Mouse (Mus musculus) adrenal gland, postnatal 36 days (tissue): ENCODE results near the gene Elobl. TPM values are rescaled to one million over a fixed set of nuclear protein-coding genes. Genes with fewer than 3 reads are reported as not detected.

Experiments used
- DNase-seq, 2 experiments: peaks; one replicate each; pipeline ENCODE4 v3.0.0; 2021; ENCODE audit warnings: mixed read lengths in 1 of 2
- total RNA-seq, 2 experiments: library from RNA; stranded (reverse); gene quantifications; 2 replicates each; pipeline ENCODE4 v1.2.3; 2021

Elobl gene
- total RNA-seq, 2 experiments from 2014 or later: not detected

DNA sequence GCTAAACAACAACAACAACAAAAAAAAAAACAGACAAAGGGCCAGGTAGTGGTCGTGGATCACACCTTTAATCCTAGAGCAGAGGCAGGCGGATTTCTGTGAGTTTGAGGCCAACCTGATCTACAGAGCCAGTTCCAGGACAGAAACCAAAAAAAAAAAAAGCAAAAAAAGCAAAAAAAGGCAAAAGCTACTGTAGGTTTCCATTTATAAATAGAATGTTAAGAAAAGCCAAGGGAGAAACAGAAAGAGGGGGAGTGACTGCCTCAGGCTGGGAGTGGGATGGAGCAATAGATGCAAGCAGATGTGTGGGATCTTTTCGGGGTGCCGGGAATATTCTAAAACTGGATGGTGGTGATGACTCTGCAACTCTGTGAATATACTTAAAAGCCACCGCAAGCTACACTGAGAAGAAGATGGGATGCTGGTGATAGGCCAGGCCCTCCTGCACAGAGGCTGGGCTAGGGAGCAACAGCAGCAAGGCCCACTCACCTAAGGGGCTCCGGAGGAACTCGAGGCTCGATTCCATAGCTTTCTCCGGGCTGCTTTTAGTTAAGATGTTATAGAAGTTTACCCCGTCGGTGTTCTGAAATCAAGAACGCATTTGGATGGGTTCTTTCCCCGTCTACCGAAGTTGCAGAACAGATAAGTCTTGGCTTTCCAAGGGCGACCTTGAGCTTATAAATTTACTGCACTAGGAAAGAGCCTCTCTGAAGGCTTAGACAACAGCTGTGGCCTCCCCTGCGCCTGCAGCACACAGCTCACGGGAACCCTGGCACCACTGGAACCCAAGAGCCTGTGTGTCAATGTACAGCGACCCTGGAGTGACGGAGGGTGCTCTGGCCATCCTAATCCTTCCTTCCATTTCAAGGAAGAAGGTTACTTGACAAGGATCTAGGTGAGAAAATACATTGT is 32.4 kb downstream of the Elobl start:
- DNase-seq: peak; percentile 49 to 67

DNA sequence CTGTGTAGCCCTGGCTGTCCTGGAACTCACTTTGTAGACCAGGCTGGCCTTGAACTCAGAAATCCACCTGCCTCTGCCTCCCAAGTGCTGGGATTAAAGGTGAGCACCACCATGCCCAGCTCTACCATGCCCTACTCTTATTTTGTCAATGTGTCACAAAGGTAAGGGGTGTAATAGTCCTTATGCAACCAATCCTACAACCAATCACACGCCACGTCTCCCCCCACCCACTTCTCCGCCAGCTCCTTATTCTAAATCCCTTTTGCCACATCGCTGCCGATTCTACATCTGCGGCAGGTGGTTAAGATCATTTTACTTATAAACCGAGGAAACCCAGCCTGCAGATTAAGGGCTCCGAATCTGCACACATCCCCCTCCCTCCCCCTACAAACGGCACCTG is 33.7 kb downstream of the Elobl start:
- no peak for DNase-seq

DNA sequence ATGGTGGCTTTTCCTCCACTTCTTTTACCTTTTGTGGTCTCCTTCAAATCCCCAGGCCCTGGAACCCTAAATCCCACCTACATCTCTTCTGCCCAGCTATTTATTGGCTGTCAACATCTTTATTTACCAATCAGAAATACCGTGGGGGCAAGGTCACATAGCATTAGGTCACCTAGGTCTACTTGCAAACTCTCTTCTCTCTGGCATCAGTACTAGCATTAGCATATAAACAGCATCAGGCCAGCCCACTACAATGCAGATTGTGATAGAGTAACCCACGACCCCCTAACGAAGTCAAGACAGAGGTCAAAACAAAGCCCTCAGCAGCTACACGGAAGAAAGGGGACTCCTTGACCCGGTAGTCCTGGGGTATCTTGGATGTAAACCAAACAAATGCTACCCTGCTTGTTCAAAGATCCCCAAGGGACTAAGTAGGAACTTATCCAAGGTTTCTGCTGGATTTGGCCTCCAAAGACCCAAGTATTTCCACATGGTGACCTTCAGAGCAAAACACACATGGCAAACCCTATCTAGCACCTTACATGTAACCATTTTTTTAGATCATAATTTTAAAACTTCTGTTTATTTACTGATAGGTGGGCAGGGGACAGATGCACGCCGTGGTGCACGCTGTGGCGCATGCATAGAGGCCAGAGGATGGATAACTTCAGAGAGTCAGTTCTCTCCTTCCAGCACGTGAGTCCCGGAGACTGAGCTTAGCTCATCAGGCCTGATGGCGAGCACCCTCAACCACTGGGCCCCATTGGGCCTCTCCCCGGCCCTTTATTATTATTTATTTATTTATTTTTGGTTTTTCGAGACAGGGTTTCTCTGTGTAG is 34.8 kb downstream of the Elobl start:
- DNase-seq: no peak

DNA sequence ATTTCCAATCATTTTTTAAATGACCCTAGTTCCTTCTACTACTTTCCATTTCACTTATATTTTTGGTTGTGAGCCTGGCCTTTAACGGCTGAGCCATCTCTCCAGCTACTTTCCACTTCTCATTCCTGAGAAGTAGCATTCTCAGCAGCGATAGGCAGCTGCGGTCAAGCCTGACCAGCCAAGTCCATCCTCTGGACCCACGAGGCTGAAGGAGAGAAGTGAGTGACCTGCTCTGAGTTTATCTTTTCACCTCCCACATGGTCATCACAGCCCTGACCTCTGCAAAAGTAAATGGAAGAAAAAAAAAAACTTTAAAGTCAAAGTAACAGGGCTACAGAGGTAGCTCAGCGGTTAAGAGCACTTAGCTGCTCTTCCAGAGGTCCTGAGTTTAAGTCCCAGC is 40.2 kb downstream of the Elobl start:
- no peak for DNase-seq

Other genes starting within 250 kb of the Elobl start
- gene Msi2, start 248.4 kb downstream of the Elobl start, total RNA-seq: 100 to 1,000 TPM; 181 to 262 TPM
- gene Akap1, start 102.3 kb downstream of the Elobl start, total RNA-seq: 100 to 1,000 TPM; 107 to 114 TPM
- gene Scpep1, start 11.5 kb downstream of the Elobl start, total RNA-seq: 100 to 1,000 TPM; 178 to 288 TPM
- gene Coil, start 3.3 kb upstream of the Elobl start, total RNA-seq: 10 to 100 TPM; 10.2 to 10.7 TPM
- gene Trim25, start 32.4 kb upstream of the Elobl start, total RNA-seq: 100 to 1,000 TPM; 146 to 165 TPM
- 10 to 100 TPM; 12.1 to 17.3 TPM for gene Dgke, start 99.9 kb upstream of the Elobl start, total RNA-seq
- gene Gm525, start 106.9 kb upstream of the Elobl start, total RNA-seq: not detected